Mouse (Mus musculus) left cerebral cortex, postnatal 14 days (tissue): Measurements from ENCODE around the gene Gpr6. TPM values are rescaled to one million over a fixed set of nuclear protein-coding genes. Genes with fewer than 3 reads are reported as not detected.

ENCODE experiments used
- total RNA-seq, 2 experiments: library from RNA; stranded (reverse); gene quantifications; 2 replicates each; pipeline ENCODE4 v1.2.3; 2021

The Gpr6 gene
- total RNA-seq, 2 experiments from 2014 or later: 10.1 to 11.2 TPM

Other genes with a start within 250 kb of the Gpr6 start
- 10 to 100 TPM; 41.3 to 48.3 TPM for gene Cdc40, start 189.0 kb downstream of the Gpr6 start, total RNA-seq
- gene Wasf1, start 188.8 kb downstream of the Gpr6 start, total RNA-seq: 100 to 1,000 TPM; 327 to 340 TPM
- 10 to 100 TPM; 30.1 to 31.5 TPM for gene Fig4, start 231.0 kb upstream of the Gpr6 start, total RNA-seq
- gene Ak9, start 231.7 kb upstream of the Gpr6 start, total RNA-seq: under 1 TPM in 1 of 2 experiments, not detected in 1; 0.08 TPM